Mouse (Mus musculus): ENCODE results near the gene Efna4. TPM values are rescaled to one million over a fixed set of nuclear protein-coding genes. Genes with fewer than 3 reads are reported as not detected.

Gene Efna4
- polyA plus RNA-seq (2012; rRNA removed) = 0.36 and 0.64 TPM in 2 replicates

GRCm38 (mm10) chr3:89337721-89338578 is at the start of gene Efna4:
TSS of gene Efna4 (minus strand) at chr3:89338028.
- Histone ChIP-seq H3K4me3 (replicated peaks; ENCODE audit: insufficient read depth, low read depth, low read length) (peak within 1 kb of the TSS; percentile 54), H3K27ac (ENCODE audit: insufficient read depth, low read length) (no peak within 1 kb of the TSS), H3K4me1 (ENCODE audit: control insufficient read depth, insufficient read depth, low read length) (no peaks in the 10 kb centered on the region), H3K27me3 (ENCODE audit: control insufficient read depth, insufficient read depth, low read length) (no peaks in the 10 kb centered on the region)
- DNase-seq = no peak
- TF ChIP-seq CTCF (IDR thresholded peaks at IDR 0.05; ENCODE audit: borderline replicate concordance, insufficient read depth, low read depth, low read length) = no peak
- TF ChIP-seq POLR2A (IDR thresholded peaks at IDR 0.05; ENCODE audit: borderline replicate concordance, insufficient read depth, low read length) = no peak
- WGBS = 3% methylated on average over 44 of the region's 44 CpGs

- WGBS = 65% methylated on average over 17 of the region's 17 CpGs
- no peak overlapping the region for H3K27ac ChIP-seq (ENCODE audit: insufficient read depth, low read length)
These were observed 48.9 kb upstream of the Efna4 start for GRCm38 (mm10) chr3:89386438-89387420.

DNA sequence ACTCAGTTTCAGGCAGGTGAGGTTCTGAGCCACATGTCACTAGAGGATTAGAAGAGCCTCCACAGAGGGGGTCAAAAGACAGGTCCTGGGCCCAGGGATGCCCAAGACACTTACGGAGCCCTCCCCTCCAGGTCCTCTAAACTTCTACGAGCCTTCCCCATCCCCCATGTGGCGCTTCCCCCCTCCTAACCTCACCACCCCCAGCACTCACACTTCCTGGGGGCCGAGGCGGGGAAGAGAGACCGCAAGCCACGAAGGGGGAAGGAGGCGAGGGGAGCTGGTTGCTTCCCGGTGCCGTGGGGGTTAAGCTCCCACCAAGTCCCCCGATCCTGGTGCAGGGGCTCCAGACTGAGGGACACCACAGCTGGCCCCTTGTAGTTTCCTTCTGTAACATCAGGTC is 47.6 kb upstream of the Efna4 start:
- peak in 1 of 2 experiments; percentile 5 for DNase-seq
- H3K27me3 ChIP-seq (ENCODE audit: control insufficient read depth, insufficient read depth, low read length) = no peaks in the 10 kb centered on the region
- peaks cover 33% of the 10 kb centered on the region for H3K4me1 ChIP-seq (ENCODE audit: control insufficient read depth, insufficient read depth, low read length)
- TF ChIP-seq CTCF (IDR thresholded peaks at IDR 0.05; ENCODE audit: borderline replicate concordance, insufficient read depth, low read depth, low read length) (no peak), POLR2A (IDR thresholded peaks at IDR 0.05; ENCODE audit: borderline replicate concordance, insufficient read depth, low read length) (no peak)
- no peak overlapping the region for H3K27ac ChIP-seq (ENCODE audit: insufficient read depth, low read length)
- H3K4me3 ChIP-seq (replicated peaks; ENCODE audit: insufficient read depth, low read depth, low read length) = no peak overlapping the region
- WGBS = 72% methylated on average over 11 of the region's 11 CpGs

More at GRCm38 (mm10) chr3:89386438-89387420, 48.9 kb upstream of the Efna4 start:
- TF ChIP-seq POLR2A (IDR thresholded peaks at IDR 0.05; ENCODE audit: borderline replicate concordance, insufficient read depth, low read length) = no peak
- TF ChIP-seq CTCF (IDR thresholded peaks at IDR 0.05; ENCODE audit: borderline replicate concordance, insufficient read depth, low read depth, low read length) = no peak
- DNase-seq = no peak
- no peaks in the 10 kb centered on the region for H3K27me3 ChIP-seq (ENCODE audit: control insufficient read depth, insufficient read depth, low read length)
- no peak overlapping the region for H3K4me3 ChIP-seq (replicated peaks; ENCODE audit: insufficient read depth, low read depth, low read length)
- H3K4me1 ChIP-seq (ENCODE audit: control insufficient read depth, insufficient read depth, low read length) = peaks cover 38% of the 10 kb centered on the region

- DNase-seq = peak in 1 of 2 experiments; percentile 8
- WGBS = 62% methylated on average over 12 of the region's 12 CpGs
- Histone ChIP-seq H3K4me1 (ENCODE audit: control insufficient read depth, insufficient read depth, low read length) (peaks cover 28% of the 10 kb centered on the region), H3K4me3 (replicated peaks; ENCODE audit: insufficient read depth, low read depth, low read length) (no peak overlapping the region), H3K27me3 (ENCODE audit: control insufficient read depth, insufficient read depth, low read length) (no peaks in the 10 kb centered on the region), H3K27ac (ENCODE audit: insufficient read depth, low read length) (no peak overlapping the region)
- TF ChIP-seq CTCF (IDR thresholded peaks at IDR 0.05; ENCODE audit: borderline replicate concordance, insufficient read depth, low read depth, low read length) = no peak
- TF ChIP-seq POLR2A (IDR thresholded peaks at IDR 0.05; ENCODE audit: borderline replicate concordance, insufficient read depth, low read length) = no peak
These were observed 46.7 kb upstream of the Efna4 start for GRCm38 (mm10) chr3:89384331-89385076.

GRCm38 (mm10) chr3:89383651-89384255 is 45.9 kb upstream of the Efna4 start:
- Histone ChIP-seq H3K27ac (ENCODE audit: insufficient read depth, low read length) (no peak overlapping the region), H3K4me1 (ENCODE audit: control insufficient read depth, insufficient read depth, low read length) (peaks cover 28% of the 10 kb centered on the region), H3K27me3 (ENCODE audit: control insufficient read depth, insufficient read depth, low read length) (no peaks in the 10 kb centered on the region), H3K4me3 (replicated peaks; ENCODE audit: insufficient read depth, low read depth, low read length) (no peak overlapping the region)
- no peak for TF ChIP-seq CTCF (IDR thresholded peaks at IDR 0.05; ENCODE audit: borderline replicate concordance, insufficient read depth, low read depth, low read length)
- no peak for TF ChIP-seq POLR2A (IDR thresholded peaks at IDR 0.05; ENCODE audit: borderline replicate concordance, insufficient read depth, low read length)
- 51% methylated on average over 5 of the region's 5 CpGs for WGBS
- peak in 1 of 2 experiments; percentile 17 for DNase-seq

DNA sequence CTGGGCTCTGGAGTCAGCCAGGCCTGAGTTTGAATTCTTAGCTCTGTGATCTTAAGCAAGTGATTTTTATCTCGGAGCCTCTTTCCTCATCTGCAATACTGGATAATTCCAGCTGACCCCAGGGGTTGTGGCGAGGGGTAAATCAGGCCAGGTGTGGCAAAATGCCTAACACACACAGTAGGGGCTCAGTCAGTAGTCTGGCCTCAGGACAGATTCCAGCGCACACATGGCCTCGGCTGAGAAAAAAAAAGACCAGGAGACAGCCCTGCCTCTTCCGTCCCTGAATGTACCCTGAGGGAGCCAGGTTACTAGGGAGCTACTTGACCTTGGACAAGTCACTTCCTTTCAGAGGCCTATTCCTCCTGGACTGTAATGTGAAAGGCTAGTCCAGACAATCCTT is 45.1 kb upstream of the Efna4 start:
- Histone ChIP-seq H3K4me3 (replicated peaks; ENCODE audit: insufficient read depth, low read depth, low read length) (no peak overlapping the region), H3K4me1 (ENCODE audit: control insufficient read depth, insufficient read depth, low read length) (peaks cover 23% of the 10 kb centered on the region), H3K27ac (ENCODE audit: insufficient read depth, low read length) (no peak overlapping the region), H3K27me3 (ENCODE audit: control insufficient read depth, insufficient read depth, low read length) (no peaks in the 10 kb centered on the region)
- 44% methylated on average over 5 of the region's 5 CpGs for WGBS
- TF ChIP-seq CTCF (IDR thresholded peaks at IDR 0.05; ENCODE audit: borderline replicate concordance, insufficient read depth, low read depth, low read length) = no peak
- no peak for TF ChIP-seq POLR2A (IDR thresholded peaks at IDR 0.05; ENCODE audit: borderline replicate concordance, insufficient read depth, low read length)
- peak in 1 of 2 experiments; percentile 9 for DNase-seq
